Mouse (Mus musculus): Measurements from ENCODE around the gene Shc2. TPM values are rescaled to one million over a fixed set of nuclear protein-coding genes. Genes with fewer than 3 reads are reported as not detected.

Shc2 gene
- 10 to 100 TPM; 40.2 to 48.4 (median 43.4) TPM for total RNA-seq (2022)

DNA sequence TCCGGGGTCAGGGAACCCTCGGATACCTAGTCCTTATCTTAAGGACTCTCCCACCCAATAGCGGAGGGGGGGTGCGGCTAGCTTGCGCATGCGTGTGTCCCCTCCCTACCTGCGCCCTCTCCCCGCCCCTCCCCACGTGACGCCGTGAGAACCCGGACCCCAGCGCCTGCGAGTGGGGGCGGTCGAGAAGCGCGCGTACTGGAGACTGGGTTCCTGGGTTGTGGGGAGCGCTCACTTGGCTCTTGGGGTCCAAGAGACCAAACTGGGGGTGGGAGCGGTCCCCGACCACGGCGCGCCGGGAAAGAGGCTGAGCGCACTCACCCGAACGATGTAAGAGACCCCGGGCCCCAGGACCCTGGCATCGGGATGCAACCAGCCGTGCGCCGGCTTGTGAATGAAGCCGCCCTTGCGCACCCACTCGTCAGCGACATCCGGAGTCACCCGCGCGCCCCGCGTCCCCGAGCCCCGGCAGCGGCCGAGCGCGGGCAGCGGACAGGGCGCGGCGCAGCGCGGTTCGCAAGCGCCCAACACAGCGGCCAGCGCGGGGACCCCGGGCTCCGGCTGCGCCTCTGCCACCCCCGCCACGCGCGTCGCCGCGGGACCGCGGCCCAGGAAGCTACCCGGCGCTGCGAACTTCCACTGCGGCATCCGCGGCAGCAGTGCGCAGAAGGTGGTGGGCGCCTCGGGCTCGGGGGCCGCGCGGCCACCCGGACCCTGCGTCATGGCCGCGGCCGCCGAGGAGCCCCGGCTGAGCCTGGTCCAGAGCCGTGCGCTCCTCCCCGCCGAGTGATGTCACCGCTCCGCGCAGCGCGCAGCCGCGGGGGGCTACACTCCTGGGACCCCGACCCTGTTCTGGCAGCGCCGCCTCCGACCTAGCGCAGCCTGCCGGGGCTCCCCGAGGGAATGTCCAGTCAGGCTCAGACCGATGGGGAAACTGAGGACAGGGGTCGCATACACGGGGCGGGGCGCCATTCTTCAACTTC, at the start of gene Shc2:
Gene Shc2 (minus strand): TSS at position 791 of the 983 bp plus-strand sequence.
- peak; percentile 58 to 81 for DNase-seq (ENCODE audit: low spot score in 2 of 2)

DNA sequence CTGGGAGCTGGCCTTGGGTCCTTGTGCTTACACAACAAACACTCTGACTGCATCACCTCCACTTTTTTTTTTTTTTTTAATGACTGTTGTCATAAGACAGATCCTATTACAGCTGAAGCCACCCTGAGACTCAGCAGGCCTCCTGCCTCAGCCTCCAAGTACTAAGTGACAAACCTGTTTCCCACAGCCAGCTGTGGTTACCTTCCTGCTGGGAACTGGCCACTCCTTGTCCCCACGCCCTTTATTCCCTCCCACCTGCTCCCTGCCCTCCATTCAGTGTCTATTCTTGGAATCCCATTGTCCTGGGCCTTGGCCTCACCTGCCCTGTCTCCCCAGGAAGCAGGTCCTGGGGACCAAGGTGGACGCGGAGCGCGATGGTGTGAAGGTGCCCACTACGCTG, 49.8 kb upstream of the Shc2 start:
- DNase-seq (ENCODE audit: low spot score in 2 of 2), result no peak

DNA sequence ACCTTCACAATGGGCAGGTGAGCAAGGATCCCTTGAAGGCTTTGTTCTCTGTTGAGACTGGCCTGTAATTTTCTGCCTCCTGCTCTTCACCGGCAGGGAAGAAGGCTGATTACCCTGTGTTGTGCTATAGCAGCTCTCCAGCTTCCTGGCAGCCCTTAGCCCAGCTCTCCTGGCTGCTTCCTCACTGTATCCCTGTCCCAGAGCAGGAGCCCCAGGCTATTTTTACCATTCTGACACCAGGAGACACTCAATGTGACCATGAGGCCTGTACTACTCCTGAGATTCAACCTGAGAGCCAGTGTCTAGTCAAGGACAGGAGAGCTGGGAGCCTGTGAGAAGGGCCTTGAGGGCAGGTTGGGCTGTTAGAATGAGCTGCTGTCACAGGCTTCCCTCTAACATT, 49.0 kb upstream of the Shc2 start:
- no peak for DNase-seq (ENCODE audit: low spot score in 2 of 2)

DNA sequence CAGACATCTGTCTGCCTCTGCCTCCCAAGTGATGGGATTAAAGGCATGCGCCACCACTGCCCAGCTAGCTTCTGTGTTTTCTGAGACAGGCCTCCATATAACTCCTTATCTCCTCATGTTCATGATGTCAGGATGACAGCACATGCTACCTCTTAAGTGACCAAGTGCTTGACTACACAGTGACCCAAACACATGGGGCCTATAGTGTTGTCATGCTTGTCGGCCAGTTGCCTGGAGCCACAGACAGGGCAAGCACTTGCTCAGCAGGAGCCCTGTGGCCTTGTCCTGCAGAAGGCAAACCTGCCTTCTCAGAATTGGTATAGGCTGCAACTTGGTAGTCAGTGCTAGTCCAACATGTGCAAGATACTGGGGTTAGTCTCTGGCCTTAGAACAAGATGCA, 48.5 kb upstream of the Shc2 start:
- DNase-seq (ENCODE audit: low spot score in 2 of 2), result no peak

DNA sequence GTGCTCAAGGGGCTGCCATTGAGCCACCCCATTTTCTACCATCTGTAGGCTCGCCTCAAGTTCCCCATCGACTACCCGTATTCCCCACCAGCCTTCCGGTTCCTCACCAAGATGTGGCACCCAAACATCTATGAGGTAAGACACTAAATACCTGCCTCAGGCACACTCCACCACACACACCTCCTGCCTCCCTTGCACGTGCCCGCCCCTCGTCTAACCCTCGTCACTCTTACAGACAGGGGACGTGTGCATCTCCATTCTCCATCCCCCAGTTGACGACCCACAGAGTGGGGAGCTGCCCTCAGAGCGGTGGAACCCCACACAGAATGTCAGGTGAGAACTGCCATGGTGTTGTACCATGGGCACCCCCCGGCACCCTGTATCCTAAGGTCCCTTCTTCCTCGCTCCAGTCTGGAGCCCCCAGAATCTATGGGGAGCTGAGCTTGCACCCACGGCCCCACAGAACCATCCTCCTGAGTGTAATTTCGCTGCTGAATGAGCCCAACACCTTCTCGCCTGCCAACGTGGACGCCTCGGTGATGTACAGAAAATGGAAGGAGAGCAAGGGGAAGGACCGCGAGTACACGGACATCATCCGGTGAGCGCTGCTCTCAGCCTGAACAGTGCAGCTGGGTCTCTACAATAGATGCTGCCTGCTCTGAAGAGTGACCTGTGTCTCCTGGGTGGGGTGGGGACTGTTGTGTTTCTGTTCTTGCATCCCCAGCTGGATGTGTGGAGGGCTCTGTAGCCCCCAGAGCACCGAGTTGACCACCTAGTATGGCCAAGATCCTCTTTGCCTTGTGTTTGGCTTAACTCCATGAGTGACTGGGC, 47.3 kb upstream of the Shc2 start:
- no peak for DNase-seq (ENCODE audit: low spot score in 2 of 2)

DNA sequence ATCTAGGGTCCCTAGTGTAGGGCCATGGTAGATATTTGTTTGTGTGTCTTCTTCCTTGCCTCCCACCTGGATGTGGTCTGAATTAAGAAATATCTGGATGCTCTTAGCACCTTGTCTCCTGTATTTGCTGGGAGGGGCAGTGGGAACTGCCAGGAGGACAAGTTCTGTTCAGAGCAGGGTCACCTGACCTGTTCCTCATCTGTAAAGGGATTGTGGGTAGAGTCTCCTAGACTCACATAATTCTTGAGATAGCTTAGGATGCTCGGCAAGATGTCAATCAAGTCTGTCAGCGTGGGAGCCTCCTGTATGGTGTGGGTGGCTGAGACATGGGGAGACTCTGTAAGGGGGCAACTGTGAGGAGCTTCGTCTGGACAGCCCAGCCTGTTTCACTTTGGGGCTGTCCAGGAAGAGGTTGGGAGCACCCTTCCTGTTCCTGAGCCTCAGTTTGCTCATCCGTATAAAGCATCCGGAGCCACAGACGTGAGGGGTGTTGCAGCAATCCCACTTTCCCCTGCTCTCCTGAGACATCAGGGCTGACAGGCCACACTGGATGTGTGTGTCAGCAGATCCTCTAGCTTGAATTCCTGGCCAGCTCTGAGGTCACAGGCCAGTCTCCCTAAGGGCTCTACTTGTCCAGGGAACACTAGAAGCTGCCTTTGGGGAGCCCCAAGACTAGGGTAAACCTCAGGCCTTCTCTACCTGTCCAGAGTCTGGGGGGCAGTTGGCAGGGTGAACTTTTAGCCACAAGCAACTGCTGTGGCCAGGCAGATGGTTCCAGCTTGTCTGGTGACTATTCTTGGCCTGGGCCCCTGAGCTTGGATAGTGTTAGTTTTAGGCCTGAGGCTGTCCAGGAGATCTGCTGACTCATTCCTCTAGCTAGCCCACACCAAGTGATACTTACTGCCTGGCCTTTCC, 46.3 kb upstream of the Shc2 start:
- DNase-seq (ENCODE audit: low spot score in 2 of 2), result no peak

DNA sequence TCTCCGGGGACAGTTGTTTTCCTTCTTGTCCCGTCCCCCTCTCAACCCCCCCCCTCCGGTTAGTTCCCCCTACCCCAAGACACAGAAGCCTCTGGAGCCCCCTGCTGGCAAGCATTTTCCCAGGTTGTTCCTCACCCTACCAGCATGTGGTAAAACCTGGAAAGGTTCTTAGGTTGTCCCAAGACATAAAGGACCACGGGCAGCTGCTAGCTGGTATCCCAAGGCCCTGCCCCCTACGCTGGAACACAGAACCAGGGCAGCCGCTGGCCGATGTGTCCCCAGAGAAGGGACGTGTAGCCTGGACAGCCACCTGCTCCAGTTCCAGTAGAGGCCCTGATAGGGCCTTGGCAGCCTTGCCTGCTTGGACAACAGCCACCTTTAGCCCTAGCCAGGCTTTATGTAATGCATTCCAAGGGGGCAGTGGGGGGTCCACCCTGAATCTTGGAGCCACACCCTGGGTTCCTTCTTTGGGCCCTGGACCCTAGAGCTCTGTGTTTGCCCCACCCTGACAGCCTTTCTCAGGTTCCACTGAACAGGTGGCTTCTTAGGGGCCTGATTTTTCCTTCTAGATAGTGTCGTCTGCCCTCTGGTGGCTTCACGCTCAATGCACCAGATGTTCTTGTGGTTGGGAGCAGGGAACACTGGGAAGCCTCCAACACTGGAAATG, 45.3 kb upstream of the Shc2 start:
- DNase-seq (ENCODE audit: low spot score in 2 of 2), result no peak

DNA sequence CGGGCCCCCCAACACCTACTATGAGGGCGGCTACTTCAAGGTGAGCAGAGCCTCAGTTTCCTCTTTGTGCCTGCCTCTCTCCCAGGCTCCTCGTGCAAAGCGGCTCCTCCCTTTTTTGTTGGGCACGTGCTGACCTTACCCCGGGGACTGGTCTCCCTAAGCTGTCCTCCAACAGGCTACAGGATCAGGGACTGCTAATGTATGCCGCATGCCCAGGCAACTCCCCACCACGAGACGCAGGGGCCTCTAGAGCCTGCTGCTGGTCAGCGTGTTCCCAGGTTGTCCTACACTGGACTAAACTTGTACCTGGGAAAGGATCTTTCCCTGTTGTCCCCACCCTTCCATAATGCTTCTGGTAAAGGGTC, 44.8 kb upstream of the Shc2 start:
- no peak for DNase-seq (ENCODE audit: low spot score in 2 of 2)

DNA sequence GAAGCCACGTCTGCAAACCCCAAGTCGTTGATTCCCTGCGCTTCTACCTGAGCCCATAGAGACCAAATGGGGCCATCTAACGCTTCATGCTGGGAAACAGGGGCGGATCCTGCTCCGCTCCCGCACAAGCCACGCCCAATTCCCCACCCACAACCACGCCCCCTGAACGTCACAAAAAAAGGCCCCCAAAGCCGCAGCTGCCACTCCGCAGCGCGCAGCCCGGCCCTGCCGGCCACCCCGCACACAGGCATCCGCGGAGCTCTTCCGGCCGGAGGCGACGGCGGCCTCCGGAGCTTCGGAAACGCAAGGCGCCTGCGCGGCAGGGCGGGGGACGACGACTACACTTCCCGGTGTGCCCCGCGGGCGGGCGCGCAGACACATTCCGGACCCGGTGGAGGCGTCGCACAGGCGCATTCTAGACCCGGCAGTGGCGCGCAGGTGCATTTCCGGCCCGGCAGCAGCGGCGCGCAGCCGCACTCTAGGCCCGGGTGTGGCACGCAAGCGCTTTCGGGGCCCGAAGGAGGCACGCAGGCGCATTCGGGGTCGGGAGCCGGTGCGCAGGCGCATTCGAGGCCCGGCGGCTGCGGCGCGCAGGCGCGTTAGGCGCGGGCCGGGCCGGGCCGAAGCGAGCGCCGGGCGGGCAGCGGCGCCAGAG, 44.0 kb upstream of the Shc2 start, which contains the start of gene Cdc34:
Gene Cdc34 (plus strand): TSS at position 605 of the 655 bp plus-strand sequence.
- DNase-seq (ENCODE audit: low spot score in 2 of 2), result peak; percentile 98 to 100

DNA sequence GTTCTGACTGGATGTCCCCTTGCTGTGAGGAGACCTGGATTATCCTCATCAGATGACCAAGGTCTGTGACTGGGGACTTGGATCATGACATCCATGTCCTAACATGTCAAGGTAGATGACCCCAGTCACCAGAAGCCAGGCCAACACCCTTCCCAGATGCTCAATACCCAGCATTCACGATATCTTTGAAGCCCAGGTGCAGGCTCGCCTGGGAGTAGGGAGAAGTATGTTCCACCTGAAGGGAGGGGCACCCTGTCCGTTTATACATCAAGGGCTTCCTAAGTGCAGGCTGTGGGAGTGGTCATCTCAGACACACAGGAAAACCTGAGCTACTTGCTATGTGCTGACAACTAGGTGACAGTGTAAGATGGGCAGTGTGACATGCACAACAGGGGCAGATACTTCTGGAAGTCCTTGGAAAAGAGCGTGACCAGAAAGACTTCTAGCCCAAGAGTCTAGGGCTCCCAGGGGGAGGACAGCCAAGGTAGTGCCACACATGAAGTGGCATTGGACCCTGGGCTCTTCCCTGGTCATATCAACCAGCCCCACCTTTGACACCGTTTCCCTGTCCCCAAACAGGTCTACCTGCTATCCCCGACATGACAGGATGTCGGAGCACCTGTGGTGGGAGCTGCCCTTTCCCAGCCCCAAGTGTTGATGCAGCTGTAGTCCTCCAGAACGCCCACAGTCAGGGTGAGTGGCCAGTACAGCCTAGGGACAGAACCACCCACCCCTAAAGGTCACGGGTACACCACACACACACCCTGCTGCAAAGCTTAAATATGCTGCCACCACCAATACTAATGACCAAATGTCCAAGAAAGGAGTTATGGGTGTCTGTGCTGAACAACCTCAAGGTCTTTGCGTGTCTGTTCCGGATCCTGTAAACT, 43.1 kb upstream of the Shc2 start:
- no peak for DNase-seq (ENCODE audit: low spot score in 2 of 2)

DNA sequence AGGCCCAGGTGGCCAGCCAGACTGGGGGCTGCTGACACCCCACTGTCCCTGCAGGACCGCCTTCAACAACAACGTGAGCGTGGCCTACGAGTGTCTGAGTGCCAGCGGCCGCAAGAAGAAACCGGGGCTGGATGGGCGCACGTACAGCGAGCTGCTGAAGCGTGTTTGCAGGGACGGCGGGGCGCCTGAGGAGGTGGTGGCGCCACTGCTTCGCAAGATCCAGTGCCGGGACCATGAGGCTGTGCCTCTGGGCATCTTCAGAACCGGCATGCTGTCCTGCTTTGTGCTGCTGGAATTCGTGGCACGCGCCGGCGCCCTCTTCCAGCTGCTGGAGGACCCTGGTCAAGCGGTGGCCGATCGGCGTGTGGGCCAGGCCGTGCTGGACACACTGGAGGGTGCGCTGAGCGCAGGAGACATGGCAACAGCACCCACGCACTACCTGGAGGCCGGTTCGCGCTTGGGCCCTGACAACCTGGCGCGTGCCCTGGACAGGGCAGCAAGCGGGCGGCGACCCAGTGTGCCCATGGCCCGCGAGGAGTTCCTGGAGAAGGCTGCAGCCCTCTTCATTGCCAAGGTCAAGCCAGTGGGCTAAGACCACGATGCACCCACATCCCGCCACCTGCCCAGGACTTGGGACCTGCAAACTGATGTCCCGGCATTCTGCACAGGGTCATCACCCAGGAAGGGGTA, 37.8 kb upstream of the Shc2 start:
- DNase-seq (ENCODE audit: low spot score in 2 of 2), result no peak

DNA sequence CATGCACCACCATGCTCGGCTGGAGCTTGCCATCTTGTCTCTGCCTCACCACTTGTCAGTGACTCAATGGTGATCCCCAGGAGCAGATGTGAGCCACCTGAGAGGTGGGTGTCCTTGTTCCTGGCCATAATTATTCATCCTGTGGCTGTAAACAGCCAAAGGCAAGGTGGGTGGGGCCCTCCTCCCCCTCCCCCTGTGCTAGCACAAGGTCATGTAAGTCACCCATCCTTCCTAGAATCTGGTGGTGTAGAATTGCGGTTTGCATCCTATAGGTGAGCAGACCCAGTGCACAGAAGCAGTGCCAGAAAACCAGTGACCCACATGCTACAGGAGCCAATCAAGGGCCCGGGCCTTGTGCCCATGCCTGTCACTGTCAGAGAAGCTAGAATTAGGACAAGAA, 35.3 kb upstream of the Shc2 start:
- no peak for DNase-seq (ENCODE audit: low spot score in 2 of 2)

DNA sequence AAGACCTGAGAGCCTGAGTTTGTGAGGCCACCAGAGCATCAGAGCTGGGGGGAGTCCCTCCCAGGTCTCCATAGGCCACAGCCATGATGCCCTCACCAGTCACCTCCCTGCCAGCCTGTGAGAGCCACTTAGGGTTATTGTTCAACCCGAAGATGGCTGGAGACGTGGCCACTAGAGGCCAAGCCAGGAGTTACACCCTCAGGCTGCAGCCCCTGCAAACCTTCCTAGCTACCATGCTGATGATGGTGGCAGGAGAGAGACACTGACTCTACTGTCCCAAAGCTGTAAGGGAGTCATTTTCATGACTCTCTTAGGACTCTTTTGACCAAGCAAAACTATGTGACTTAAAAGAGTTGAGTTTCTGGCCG, 34.4 kb upstream of the Shc2 start:
- no peak for DNase-seq (ENCODE audit: low spot score in 2 of 2)

DNA sequence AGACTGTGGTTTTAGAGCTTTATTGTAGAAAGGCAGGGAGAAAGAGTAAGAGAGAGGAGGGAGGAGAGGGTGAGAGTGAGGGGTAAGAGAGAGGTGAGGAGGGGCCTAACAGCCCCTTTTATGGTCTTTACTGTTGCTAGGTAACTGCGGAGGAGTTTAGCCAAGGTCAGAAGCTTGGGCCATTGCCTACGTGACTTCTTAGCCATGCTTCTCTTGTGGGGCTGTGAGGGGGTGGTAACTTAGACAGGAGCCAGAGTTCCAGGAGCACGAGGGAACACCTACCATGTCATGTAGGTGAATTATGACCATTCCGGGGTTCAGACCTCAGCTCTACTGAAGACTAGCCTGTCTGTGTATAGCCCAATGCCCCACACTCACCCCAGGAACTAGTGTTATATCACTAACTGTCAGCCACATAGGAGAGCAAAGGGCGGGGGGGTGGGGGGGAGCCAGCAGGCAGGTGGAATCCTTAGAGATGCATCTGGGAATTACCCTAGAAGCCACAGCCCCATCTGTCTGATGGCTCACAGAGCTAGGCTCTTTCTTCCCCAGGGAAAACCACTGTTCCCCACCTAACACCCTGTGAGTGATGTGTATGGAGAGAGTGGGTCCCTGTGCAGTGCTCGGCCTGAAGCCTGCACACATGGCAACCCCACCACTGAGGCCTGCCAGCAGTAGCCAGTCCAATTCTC, 33.8 kb upstream of the Shc2 start:
- no peak for DNase-seq (ENCODE audit: low spot score in 2 of 2)

DNA sequence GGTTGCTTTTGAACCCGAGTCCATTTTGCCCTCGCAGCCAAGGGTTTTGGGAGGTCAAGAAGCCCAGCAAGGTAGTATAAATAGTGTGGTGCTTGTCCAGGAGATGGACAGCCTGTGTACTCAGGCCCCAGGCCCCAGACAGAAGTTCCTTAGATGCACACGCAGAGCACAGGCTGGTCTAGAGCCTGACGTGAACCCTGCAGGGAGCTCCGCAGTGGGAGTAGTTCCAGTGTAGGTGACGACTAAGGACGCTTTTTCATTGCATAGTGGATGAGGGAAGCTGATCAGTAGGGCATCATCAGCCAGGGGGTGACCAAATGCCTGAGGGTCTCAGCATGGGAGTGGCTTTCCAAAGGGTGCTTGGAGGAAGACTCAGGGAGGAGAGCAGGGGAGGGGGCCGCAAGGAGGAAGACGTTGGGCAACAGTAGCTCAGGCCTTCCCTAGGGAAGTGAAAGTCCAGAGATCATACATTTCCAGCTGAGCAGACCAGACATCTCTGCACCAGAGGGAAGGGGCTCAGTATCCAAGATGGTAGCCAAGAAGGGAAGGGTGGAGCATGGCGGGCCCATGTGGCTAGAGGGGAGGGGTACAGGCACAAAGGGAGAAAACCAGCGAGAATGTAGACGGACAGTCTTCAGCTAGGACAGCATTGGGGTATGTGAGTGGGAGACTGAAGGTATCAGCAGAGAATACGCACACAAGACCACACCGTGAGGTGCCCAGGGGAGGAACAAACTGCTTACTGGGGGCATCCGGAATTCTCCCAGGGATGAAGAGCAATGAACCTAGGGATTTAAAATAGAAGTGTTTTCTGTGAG, 32.6 kb upstream of the Shc2 start:
- DNase-seq (ENCODE audit: low spot score in 2 of 2), result no peak

DNA sequence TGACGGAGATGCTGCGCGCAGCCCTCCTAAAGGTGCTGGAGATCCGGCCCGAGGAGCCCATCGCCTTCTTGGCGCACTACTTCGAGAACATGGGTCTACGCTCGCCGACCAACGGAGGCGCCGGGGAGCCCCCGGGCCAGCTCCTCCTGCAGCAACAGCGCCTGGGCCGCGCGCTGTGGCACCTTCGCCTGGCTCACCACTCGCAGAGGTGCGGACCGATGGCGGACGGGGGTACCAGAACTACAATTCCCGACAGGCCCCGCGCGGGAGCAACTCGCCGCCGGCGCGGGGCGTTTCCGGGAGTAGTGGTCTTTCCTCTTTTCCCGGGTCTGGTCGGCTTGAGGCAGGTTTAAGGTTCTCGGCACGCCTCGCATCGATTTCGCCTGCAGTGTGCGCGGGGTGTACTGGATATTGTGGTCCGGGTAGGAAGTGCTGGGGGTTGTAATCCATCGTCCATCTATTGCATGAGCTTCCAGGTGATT, 31.9 kb upstream of the Shc2 start:
- peak; percentile 70 to 78 for DNase-seq (ENCODE audit: low spot score in 2 of 2)
